Mouse (Mus musculus) monocyte, adult 5-6 weeks (primary cell): Measurements from ENCODE around the gene Apobec3. TPM values are rescaled to one million over a fixed set of nuclear protein-coding genes. Genes with fewer than 3 reads are reported as not detected.

Source experiments
- ATAC-seq: fragments of 153-309, 156-312 bp; replicated peaks from 2 replicates; pipeline ENCODE4 v1.8.0; 2017; ENCODE audit warnings: mild to moderate bottlenecking; ENCODE audit not compliant: low TSS enrichment, insufficient number of reproducible peaks, severe bottlenecking, poor library complexity, low FRiP score
- total RNA-seq: library from RNA; stranded (forward); fragments of 200-1000, 200-491, 200-594 nt; gene quantifications from 3 replicates; pipeline ENCODE4 v1.2.3, GENCODE M21; 2017

Gene Apobec3
- total RNA-seq, 1 experiment from 2014 or later = 113 TPM

- no peak for ATAC-seq
These were observed 22.9 kb downstream of the Apobec3 start for GRCm38 (mm10) chr15:79914357-79914756.

GRCm38 (mm10) chr15:79916150-79916549, 24.7 kb downstream of the Apobec3 start:
- ATAC-seq = no peak

DNA sequence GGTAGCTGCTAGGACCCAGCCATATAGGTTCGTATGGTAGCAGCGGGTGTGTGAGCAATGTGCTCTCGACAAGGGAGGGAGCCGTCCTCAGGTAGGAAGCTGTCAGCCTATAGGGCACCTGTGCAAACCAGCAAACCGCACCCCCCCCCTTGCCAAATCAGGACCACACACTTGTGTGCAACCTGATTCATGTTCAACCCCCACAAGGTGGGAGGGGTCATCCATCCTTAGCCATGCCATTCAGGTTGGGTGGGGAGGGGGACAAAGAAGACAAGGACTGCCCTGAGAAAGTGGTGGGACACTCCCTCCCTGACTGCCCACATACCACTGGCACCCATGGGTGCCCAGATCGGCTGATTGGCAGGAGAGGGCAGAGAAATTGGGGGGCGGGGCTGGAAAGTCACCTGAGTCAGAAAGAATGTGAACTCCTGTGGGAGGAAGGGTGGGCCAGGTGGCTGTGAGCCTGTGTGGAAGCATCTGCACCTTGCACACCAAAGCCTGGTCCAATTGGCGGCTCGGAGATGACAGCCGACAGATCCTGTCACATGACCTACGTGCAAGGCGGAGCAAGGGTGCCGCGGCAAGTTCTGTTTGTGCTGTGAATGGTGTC, 25.8 kb downstream of the Apobec3 start:
- ATAC-seq = no peak

GRCm38 (mm10) chr15:79918485-79918884, 27.0 kb downstream of the Apobec3 start:
- ATAC-seq = no peak

GRCm38 (mm10) chr15:79919787-79920186, 28.3 kb downstream of the Apobec3 start:
- no peak for ATAC-seq

GRCm38 (mm10) chr15:79926856-79927416, 35.5 kb downstream of the Apobec3 start:
- ATAC-seq = no peak

GRCm38 (mm10) chr15:79927637-79928122, 36.2 kb downstream of the Apobec3 start:
- peak; percentile 82 for ATAC-seq

GRCm38 (mm10) chr15:79928316-79928715, 36.9 kb downstream of the Apobec3 start:
- ATAC-seq = no peak

GRCm38 (mm10) chr15:79928736-79929135, 37.3 kb downstream of the Apobec3 start:
- ATAC-seq = no peak

- no peak for ATAC-seq
These were observed 38.3 kb downstream of the Apobec3 start for GRCm38 (mm10) chr15:79929734-79930133.

- ATAC-seq = no peak
These were observed 40.2 kb downstream of the Apobec3 start for GRCm38 (mm10) chr15:79931496-79932141.

DNA sequence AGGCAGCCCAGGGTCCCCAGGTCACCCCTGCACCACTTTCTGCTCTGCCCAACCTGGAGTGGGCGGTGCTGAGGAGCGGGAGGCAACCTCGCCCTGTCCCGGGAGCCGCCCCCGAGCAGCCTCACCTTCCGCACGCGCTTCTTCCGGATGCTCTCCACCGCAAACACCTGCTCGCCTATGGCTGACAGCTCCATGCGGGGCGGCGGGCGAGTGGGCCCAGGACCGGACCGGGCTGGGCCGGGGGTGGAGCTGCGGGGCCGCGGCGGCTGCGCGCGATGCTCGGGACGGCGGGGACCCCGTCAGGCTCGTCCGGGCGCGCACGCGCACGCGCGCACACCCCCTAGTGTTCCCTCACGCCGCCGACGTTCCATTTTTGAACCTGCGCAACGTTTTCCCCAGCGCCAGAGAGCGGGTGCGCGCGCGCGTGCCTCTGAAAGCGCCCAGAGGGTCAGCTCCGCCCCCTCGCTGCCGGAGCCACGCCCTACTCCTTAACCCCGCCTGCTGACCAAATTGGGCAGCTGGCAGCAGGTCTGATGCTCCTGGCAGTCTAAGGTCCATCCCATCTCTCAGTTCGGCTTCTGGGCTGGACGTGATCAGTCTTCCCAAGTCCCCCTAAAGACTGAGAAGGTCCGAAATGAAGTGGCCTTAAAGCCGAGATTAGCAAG, 41.0 kb downstream of the Apobec3 start:
- ATAC-seq = peak; percentile 83

- ATAC-seq = no peak
These were observed 41.7 kb downstream of the Apobec3 start for GRCm38 (mm10) chr15:79933052-79933669.

GRCm38 (mm10) chr15:79933670-79934514, 42.4 kb downstream of the Apobec3 start:
- no peak for ATAC-seq

DNA sequence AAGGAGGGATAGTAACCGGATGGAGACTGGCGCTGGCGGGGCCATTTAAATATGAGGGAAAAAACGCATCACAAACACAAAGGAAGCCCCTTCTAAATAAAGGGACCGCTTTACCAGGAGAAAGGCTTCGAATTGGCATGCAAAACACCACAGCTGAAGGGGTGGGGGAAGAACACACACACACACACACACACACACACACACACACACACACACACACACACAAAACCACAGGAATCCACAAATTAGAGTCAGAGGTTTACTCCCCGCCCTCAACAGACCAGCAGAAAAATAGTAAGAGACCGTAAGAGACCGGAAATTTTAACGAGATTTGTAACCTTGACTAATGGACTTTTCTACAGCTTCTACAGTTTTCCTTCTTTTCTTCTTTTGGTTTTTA, 43.3 kb downstream of the Apobec3 start:
- no peak for ATAC-seq

DNA sequence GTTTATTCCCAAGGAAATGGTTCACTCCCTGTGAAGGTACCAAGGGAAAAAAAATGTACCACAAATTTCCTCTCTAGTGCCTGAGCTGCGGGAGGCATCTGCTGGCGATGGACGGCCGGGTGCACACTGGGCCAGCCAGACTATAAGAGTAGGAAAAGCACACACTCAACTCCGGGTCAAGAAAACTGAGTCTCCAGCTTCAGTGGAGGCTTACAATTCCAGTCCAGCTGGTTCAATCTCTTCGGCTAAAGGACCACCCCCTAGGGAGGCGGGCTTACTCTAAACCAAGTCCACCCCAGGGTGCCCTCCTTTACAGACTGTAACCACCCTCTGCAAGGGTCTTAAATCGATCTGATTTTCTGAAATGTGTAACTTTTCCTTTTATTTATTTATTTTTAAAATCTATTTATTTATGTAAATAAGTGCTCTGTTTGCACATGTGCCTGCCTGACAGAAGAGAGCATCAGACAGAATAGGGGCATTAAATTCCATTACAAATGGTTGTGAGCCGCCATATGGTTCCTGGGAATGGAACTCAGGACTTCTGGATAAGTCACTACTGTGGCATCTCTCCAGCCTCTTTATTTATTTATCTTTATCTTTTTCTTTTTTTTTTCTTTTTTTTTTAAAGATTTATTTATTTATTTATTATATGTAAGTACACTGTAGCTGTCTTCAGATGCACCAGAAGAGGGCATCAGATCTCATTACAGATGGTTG, 44.4 kb downstream of the Apobec3 start:
- ATAC-seq = no peak

DNA sequence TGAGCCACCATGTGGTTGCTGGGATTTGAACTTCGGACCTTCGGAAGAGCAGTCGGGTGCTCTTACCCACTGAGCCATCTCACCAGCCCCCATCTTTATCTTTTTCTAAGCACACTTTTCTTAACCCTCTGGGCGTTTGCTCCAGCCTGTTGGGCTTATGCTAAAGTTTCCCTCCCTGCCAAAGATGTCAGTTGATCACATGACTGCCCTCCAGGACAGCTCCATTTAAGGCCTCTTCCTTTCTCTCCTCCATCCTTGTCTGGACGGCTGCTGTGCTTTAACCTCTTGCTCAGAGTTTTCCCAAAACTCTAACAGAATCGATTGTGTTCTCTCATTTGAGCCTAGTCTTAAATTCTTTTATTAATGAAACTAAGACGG, 44.9 kb downstream of the Apobec3 start:
- ATAC-seq = no peak

GRCm38 (mm10) chr15:79939020-79939419, 47.6 kb downstream of the Apobec3 start:
- ATAC-seq = no peak
